ENCODE assay signal across 16 mouse cellular contexts in the genomic region with DNA sequence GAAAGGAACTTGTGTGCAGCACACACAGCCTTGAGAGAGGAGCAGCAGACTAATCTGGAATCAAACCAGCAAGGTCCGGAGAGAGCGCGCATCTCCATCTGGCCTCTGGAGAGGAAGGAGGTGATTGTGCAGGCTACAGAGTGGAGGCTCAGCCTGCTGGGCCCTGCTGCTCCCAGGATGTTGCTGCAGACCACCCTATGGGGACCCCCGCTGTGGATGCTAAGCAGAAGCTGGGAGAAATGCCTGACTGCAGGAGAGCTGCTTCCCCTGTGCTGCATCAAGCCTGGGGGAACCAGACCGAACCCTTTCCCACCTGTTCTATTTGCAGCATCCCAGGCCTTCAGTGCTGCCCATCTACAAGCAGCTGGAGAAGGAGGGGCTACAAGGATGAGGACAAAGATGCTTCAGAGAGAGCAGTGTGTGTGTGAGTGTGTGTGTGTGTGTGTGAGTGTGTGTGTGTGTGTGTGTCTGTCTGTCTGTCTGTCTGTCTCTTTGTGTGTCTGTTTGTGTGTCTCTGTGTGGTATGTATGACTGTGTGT.
A peak's percentile ranks its signal among the peaks of the same experiment; 100 is the strongest.
DNase-seq lines count a peak whose midpoint lies in the region; ATAC-seq lines count a peak whose summit lies in the region.
"Had no signal": no experiment of that assay in that cellular context is flagged by ENCODE, and none has a peak within 500 bp of the region (broad histone marks: within the 10 kb centered on the region; RNA-seq: fewer than 3 reads in every experiment).

No protein-coding gene starts in this region.

- H3K36me3 ChIP-seq in neural tube, embryonic 13.5 days: no peaks in the 10 kb centered on the region
- H3K36me3 ChIP-seq in hindbrain, embryonic 15.5 days: no peaks in the 10 kb centered on the region
- H3K36me3 ChIP-seq in midbrain, embryonic 13.5 days: no peaks in the 10 kb centered on the region

- ATAC-seq in neural tube, embryonic 13.5 days (ENCODE audit: low read depth): no peak; the same call in 1 of the 2 replicates
- ATAC-seq in hindbrain, embryonic 15.5 days (ENCODE audit: low FRiP score, low read depth): 0 out of 2 replicates have a peak, but pooled peaks have one; percentile 28
- ATAC-seq in midbrain, embryonic 13.5 days: peak; percentile 24; the same call in 1 of the 2 replicates
- no peak for ATAC-seq in erythroid progenitor cell, adult 5-6 weeks (replicated peaks; ENCODE audit: low FRiP score, poor library complexity, severe bottlenecking)
- ATAC-seq: intestine, postnatal 0 days had no signal

- H3K4me1 ChIP-seq in neural tube, embryonic 13.5 days (replicated peaks): peaks cover 20% of the 10 kb centered on the region
- H3K4me1 ChIP-seq in hindbrain, embryonic 15.5 days (replicated peaks): peaks cover 16% of the 10 kb centered on the region
- peaks cover 15% of the 10 kb centered on the region for H3K4me1 ChIP-seq in midbrain, embryonic 13.5 days (replicated peaks)

- no peak overlapping the region for H3K9ac ChIP-seq in neural tube, embryonic 13.5 days
- no peak overlapping the region for H3K9ac ChIP-seq in hindbrain, embryonic 15.5 days
- no peak overlapping the region for H3K9ac ChIP-seq in midbrain, embryonic 13.5 days (replicated peaks)

- H3K27me3 ChIP-seq in neural tube, embryonic 13.5 days: no peaks in the 10 kb centered on the region
- no peaks in the 10 kb centered on the region for H3K27me3 ChIP-seq in hindbrain, embryonic 15.5 days
- H3K27me3 ChIP-seq in midbrain, embryonic 13.5 days: no peaks in the 10 kb centered on the region

- no peak overlapping the region for H3K4me2 ChIP-seq in neural tube, embryonic 13.5 days
- H3K4me2 ChIP-seq in hindbrain, embryonic 15.5 days: no peak overlapping the region
- H3K4me2 ChIP-seq in midbrain, embryonic 13.5 days (replicated peaks): no peak overlapping the region

- no peak for DNase-seq in neural tube, embryonic 10.5 days (ENCODE audit: extremely low spot score, low spot score)
- no peak for DNase-seq in spleen, postnatal 14 days (ENCODE audit: low spot score in 2 of 2)
- DNase-seq in cerebellum, adult 18-20 months: no peak
- DNase-seq in lung, postnatal 36 days: no peak
- DNase-seq: adrenal gland, adult 8-10 months; cerebellum, adult 11 months; heart, postnatal 4 days; lung, postnatal 14 days; thymus, postnatal 14 days had no signal

- WGBS in neural tube, embryonic 13.5 days: 72% methylated on average over 5 of the region's 5 CpGs
- 49% methylated on average over 5 of the region's 5 CpGs for WGBS in hindbrain, embryonic 15.5 days
- WGBS in midbrain, embryonic 13.5 days: 57% methylated on average over 5 of the region's 5 CpGs

- 0 out of 2 replicates have a peak overlapping the region, but pooled peaks have one; percentile 23 for H3K27ac ChIP-seq in neural tube, embryonic 13.5 days (replicated peaks)
- no peak overlapping the region for H3K27ac ChIP-seq in hindbrain, embryonic 15.5 days (replicated peaks)
- no peak overlapping the region for H3K27ac ChIP-seq in midbrain, embryonic 13.5 days
- H3K27ac ChIP-seq: left cerebral cortex, adult 2 months had no signal

- no peaks in the 10 kb centered on the region for H3K9me3 ChIP-seq in neural tube, embryonic 13.5 days
- H3K9me3 ChIP-seq in hindbrain, embryonic 15.5 days: no peaks in the 10 kb centered on the region
- H3K9me3 ChIP-seq in midbrain, embryonic 13.5 days: no peaks in the 10 kb centered on the region

- no peak overlapping the region for H3K4me3 ChIP-seq in neural tube, embryonic 13.5 days
- no peak overlapping the region for H3K4me3 ChIP-seq in hindbrain, embryonic 15.5 days
- H3K4me3 ChIP-seq in midbrain, embryonic 13.5 days (replicated peaks): no peak overlapping the region
- H3K4me3 ChIP-seq: erythroblast, embryonic 14.5 days; left cerebral cortex, adult 2 months had no signal

Comparison
In these comparisons a context has a peak if more than half of its experiments do, and no peak if none do; other contexts are left out.
1. ATAC-seq: peak in hindbrain, embryonic 15.5 days (single experiment) and midbrain, embryonic 13.5 days (single experiment); none in neural tube, embryonic 13.5 days (single experiment) and erythroid progenitor cell, adult 5-6 weeks (single experiment).